Mouse (Mus musculus): ENCODE measurements around the gene Cmtm8. TPM values are rescaled to one million over a fixed set of nuclear protein-coding genes. Genes with fewer than 3 reads are reported as not detected.
A peak's percentile ranks its signal among the peaks of the same experiment; 100 is the strongest.

The Cmtm8 gene
- polyA plus RNA-seq, 1 experiment from 2014 or later = 10.9 TPM

GRCm38 (mm10) chr9:114851419-114852190, 7.6 kb upstream of the Cmtm8 start:
- no peak overlapping the region for H3K4me3 ChIP-seq (replicated peaks)
- 75% methylated on average over 8 of the region's 8 CpGs for WGBS
- ATAC-seq (ENCODE audit: low FRiP score) = no peak

GRCm38 (mm10) chr9:114843634-114844016, 331 bp downstream of the Cmtm8 start:
- H3K4me1 ChIP-seq = peaks cover 15% of the 10 kb centered on the region
- H3K9me3 ChIP-seq (replicated peaks) = no peaks in the 10 kb centered on the region
- H3K27ac ChIP-seq (replicated peaks) = no peak overlapping the region
- peak overlapping the region; percentile 61 for H3K9ac ChIP-seq (replicated peaks)
- peaks cover 40% of the 10 kb centered on the region for H3K27me3 ChIP-seq (replicated peaks)
- H3K36me3 ChIP-seq = no peaks in the 10 kb centered on the region
- H3K4me3 ChIP-seq (replicated peaks) = peak overlapping the region; percentile 63
- peak overlapping the region; percentile 100 for H3K4me2 ChIP-seq
- peak; percentile 47; the same call in 1 of the 2 replicates for ATAC-seq (ENCODE audit: low FRiP score)
- under 1% methylated on average over 40 of the region's 40 CpGs for WGBS

More at GRCm38 (mm10) chr9:114851419-114852190, 7.6 kb upstream of the Cmtm8 start:
- Histone ChIP-seq H3K27ac (replicated peaks) (no peak overlapping the region), H3K9ac (replicated peaks) (no peak overlapping the region), H3K4me2 (no peak overlapping the region), H3K9me3 (replicated peaks) (no peaks in the 10 kb centered on the region), H3K27me3 (replicated peaks) (0 out of 2 replicates have a peak, but pooled peaks cover 4% of the 10 kb centered on the region), H3K36me3 (no peaks in the 10 kb centered on the region), H3K4me1 (peaks cover 10% of the 10 kb centered on the region; the same call in 1 of the 2 replicates)

- H3K27me3 ChIP-seq (replicated peaks) = peaks cover 40% of the 10 kb centered on the region
- H3K9me3 ChIP-seq (replicated peaks) = no peaks in the 10 kb centered on the region
- peak overlapping the region; percentile 63; the same call in 1 of the 2 replicates for H3K4me3 ChIP-seq (replicated peaks)
- H3K27ac ChIP-seq (replicated peaks) = no peak overlapping the region
- ATAC-seq (ENCODE audit: low FRiP score) = no peak
- H3K36me3 ChIP-seq = no peaks in the 10 kb centered on the region
- H3K9ac ChIP-seq (replicated peaks) = no peak overlapping the region
- H3K4me1 ChIP-seq = peaks cover 15% of the 10 kb centered on the region
- peak overlapping the region; percentile 100 for H3K4me2 ChIP-seq
- WGBS = 38% methylated on average over 9 of the region's 9 CpGs
Observed at GRCm38 (mm10) chr9:114842886-114843285, 1.1 kb downstream of the Cmtm8 start.

GRCm38 (mm10) chr9:114842269-114842668, 1.7 kb downstream of the Cmtm8 start:
- H3K27me3 ChIP-seq (replicated peaks) = peaks cover 38% of the 10 kb centered on the region
- no peaks in the 10 kb centered on the region for H3K9me3 ChIP-seq (replicated peaks)
- H3K36me3 ChIP-seq = no peaks in the 10 kb centered on the region
- H3K27ac ChIP-seq (replicated peaks) = no peak overlapping the region
- peaks cover 15% of the 10 kb centered on the region for H3K4me1 ChIP-seq
- H3K9ac ChIP-seq (replicated peaks) = no peak overlapping the region
- ATAC-seq (ENCODE audit: low FRiP score) = no peak
- WGBS = 83% methylated on average over 7 of the region's 7 CpGs
- no peak overlapping the region for H3K4me3 ChIP-seq (replicated peaks)
- H3K4me2 ChIP-seq = no peak overlapping the region

- Histone ChIP-seq H3K36me3 (no peaks in the 10 kb centered on the region), H3K27ac (replicated peaks) (no peak overlapping the region), H3K4me3 (replicated peaks) (no peak overlapping the region), H3K9me3 (replicated peaks) (no peaks in the 10 kb centered on the region), H3K4me1 (peaks cover 6% of the 10 kb centered on the region), H3K27me3 (replicated peaks) (peaks cover 19% of the 10 kb centered on the region), H3K9ac (replicated peaks) (no peak overlapping the region), H3K4me2 (no peak overlapping the region)
- no peak for ATAC-seq (ENCODE audit: low FRiP score)
- WGBS = 80% methylated on average over 5 of the region's 5 CpGs
Observed at GRCm38 (mm10) chr9:114838870-114839269, 5.1 kb downstream of the Cmtm8 start.

GRCm38 (mm10) chr9:114831527-114831926, 12.4 kb downstream of the Cmtm8 start:
- H3K9me3 ChIP-seq (replicated peaks) = no peaks in the 10 kb centered on the region
- H3K4me2 ChIP-seq = no peak overlapping the region
- H3K27ac ChIP-seq (replicated peaks) = no peak overlapping the region
- no peak overlapping the region for H3K9ac ChIP-seq (replicated peaks)
- 26% methylated on average over 6 of the region's 6 CpGs for WGBS
- H3K27me3 ChIP-seq (replicated peaks) = 0 out of 2 replicates have a peak, but pooled peaks cover 3% of the 10 kb centered on the region
- ATAC-seq (ENCODE audit: low FRiP score) = no peak
- H3K36me3 ChIP-seq = no peaks in the 10 kb centered on the region
- H3K4me3 ChIP-seq (replicated peaks) = no peak overlapping the region
- H3K4me1 ChIP-seq = peaks cover 7% of the 10 kb centered on the region; the same call in 1 of the 2 replicates

- H3K4me1 ChIP-seq = peaks cover 7% of the 10 kb centered on the region; the same call in 1 of the 2 replicates
- no peaks in the 10 kb centered on the region for H3K9me3 ChIP-seq (replicated peaks)
- H3K36me3 ChIP-seq = no peaks in the 10 kb centered on the region
- no peak overlapping the region for H3K27ac ChIP-seq (replicated peaks)
- H3K4me3 ChIP-seq (replicated peaks) = no peak overlapping the region
- H3K27me3 ChIP-seq (replicated peaks) = 0 out of 2 replicates have a peak, but pooled peaks cover 3% of the 10 kb centered on the region
- no peak overlapping the region for H3K4me2 ChIP-seq
- H3K9ac ChIP-seq (replicated peaks) = no peak overlapping the region
- ATAC-seq (ENCODE audit: low FRiP score) = no peak
- whole genome bisulfite sequencing = 15% methylated on average over 7 of the region's 7 CpGs
Observed at GRCm38 (mm10) chr9:114830351-114830750, 13.6 kb downstream of the Cmtm8 start.

- H3K4me3 ChIP-seq (replicated peaks) = no peak overlapping the region
Observed at GRCm38 (mm10) chr9:114829669-114830068, 14.3 kb downstream of the Cmtm8 start.

GRCm38 (mm10) chr9:114828377-114828776, 15.6 kb downstream of the Cmtm8 start:
- peaks cover 7% of the 10 kb centered on the region; the same call in 1 of the 2 replicates for H3K4me1 ChIP-seq
- no peak overlapping the region for H3K9ac ChIP-seq (replicated peaks)
- H3K9me3 ChIP-seq (replicated peaks) = no peaks in the 10 kb centered on the region
- H3K4me2 ChIP-seq = no peak overlapping the region
- H3K27me3 ChIP-seq (replicated peaks) = no peaks in the 10 kb centered on the region
- no peaks in the 10 kb centered on the region for H3K36me3 ChIP-seq
- 97% methylated on average over 6 of the region's 6 CpGs for WGBS
- no peak overlapping the region for H3K27ac ChIP-seq (replicated peaks)
- ATAC-seq (ENCODE audit: low FRiP score) = no peak
- no peak overlapping the region for H3K4me3 ChIP-seq (replicated peaks)

More at GRCm38 (mm10) chr9:114829669-114830068, 14.3 kb downstream of the Cmtm8 start:
- Histone ChIP-seq H3K4me1 (peaks cover 7% of the 10 kb centered on the region; the same call in 1 of the 2 replicates), H3K9ac (replicated peaks) (no peak overlapping the region), H3K36me3 (no peaks in the 10 kb centered on the region), H3K4me2 (no peak overlapping the region), H3K27ac (replicated peaks) (no peak overlapping the region), H3K9me3 (replicated peaks) (no peaks in the 10 kb centered on the region), H3K27me3 (replicated peaks) (0 out of 2 replicates have a peak, but pooled peaks cover 3% of the 10 kb centered on the region)
- no peak for ATAC-seq (ENCODE audit: low FRiP score)
- 91% methylated on average over 8 of the region's 8 CpGs for WGBS

- Histone ChIP-seq H3K27ac (replicated peaks) (no peak overlapping the region), H3K9ac (replicated peaks) (no peak overlapping the region), H3K27me3 (replicated peaks) (no peaks in the 10 kb centered on the region), H3K4me1 (peaks cover 7% of the 10 kb centered on the region; the same call in 1 of the 2 replicates), H3K9me3 (replicated peaks) (no peaks in the 10 kb centered on the region), H3K36me3 (no peaks in the 10 kb centered on the region), H3K4me3 (replicated peaks) (no peak overlapping the region), H3K4me2 (no peak overlapping the region)
- WGBS = 64% methylated on average over 1 of the region's 1 CpGs
- ATAC-seq (ENCODE audit: low FRiP score) = no peak
Observed at GRCm38 (mm10) chr9:114827242-114827852, 16.6 kb downstream of the Cmtm8 start.

- H3K9me3 ChIP-seq (replicated peaks) = no peaks in the 10 kb centered on the region
- no peak overlapping the region for H3K27ac ChIP-seq (replicated peaks)
- no peaks in the 10 kb centered on the region for H3K4me1 ChIP-seq
- no peak overlapping the region for H3K4me2 ChIP-seq
- H3K27me3 ChIP-seq (replicated peaks) = no peaks in the 10 kb centered on the region
- no peak for ATAC-seq (ENCODE audit: low FRiP score)
- WGBS = 95% methylated on average over 7 of the region's 7 CpGs
- no peak overlapping the region for H3K4me3 ChIP-seq (replicated peaks)
- H3K9ac ChIP-seq (replicated peaks) = no peak overlapping the region
- no peaks in the 10 kb centered on the region for H3K36me3 ChIP-seq
Observed at GRCm38 (mm10) chr9:114824166-114824565, 19.8 kb downstream of the Cmtm8 start.

All from neural tube, embryonic 15.5 days (tissue).